Mouse (Mus musculus): ENCODE results near the gene Mib2.
"Not testable (repeated sequence)": the region's sequence is repeated elsewhere in the genome, so short reads cannot be mapped to it uniquely, and the experiment has no call there.

The Mib2 gene

DNA sequence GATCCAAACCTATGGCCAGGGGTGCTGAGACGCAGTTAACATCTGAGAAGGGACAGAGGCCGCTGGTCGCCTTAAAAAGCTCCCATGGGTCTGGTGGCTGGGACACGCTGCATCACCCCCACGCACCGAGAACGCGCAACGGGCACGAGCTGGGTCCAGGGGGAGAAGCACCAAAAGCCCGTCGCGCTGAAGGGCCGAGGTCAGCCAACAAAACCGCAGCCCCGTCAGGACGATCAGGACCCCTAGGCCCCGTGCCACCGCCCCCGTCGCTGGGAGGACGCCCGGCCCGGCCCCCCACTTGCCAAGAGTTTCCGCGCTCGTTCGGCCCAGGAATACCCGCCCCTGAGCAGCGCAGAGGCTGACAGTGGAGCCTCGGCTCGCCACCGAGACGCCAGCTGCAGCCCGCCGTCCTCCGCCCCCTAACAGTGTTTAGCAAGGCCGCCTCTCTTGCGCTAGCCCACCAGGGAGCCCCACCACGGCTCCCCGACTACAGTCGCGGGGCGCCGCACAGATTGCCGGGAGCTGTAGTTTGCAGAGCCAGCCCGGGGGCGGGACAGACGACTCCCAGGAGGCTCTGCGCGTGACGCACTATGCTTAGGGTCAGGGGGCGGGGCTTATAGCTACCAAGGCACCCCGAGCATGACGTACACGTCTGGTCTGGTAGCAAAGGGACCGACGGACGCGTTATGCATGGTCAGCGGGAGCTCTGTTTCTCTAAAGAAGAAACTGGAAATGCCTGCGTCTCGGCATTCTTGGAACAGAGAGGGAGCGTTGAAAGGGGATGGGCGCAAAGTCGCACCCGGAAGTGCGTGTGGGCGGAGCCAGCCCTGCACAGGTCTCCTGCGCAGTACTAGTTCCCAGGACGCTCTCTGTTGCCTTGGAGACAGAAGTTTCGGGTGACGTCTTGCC lies at the start of gene Mib2:
Gene Mib2, minus strand, starts transcription at position 510 of the 909 bp plus-strand sequence.
- peak; percentile 98 to 99 for DNase-seq (ENCODE audit: low spot score in 2 of 2)

DNA sequence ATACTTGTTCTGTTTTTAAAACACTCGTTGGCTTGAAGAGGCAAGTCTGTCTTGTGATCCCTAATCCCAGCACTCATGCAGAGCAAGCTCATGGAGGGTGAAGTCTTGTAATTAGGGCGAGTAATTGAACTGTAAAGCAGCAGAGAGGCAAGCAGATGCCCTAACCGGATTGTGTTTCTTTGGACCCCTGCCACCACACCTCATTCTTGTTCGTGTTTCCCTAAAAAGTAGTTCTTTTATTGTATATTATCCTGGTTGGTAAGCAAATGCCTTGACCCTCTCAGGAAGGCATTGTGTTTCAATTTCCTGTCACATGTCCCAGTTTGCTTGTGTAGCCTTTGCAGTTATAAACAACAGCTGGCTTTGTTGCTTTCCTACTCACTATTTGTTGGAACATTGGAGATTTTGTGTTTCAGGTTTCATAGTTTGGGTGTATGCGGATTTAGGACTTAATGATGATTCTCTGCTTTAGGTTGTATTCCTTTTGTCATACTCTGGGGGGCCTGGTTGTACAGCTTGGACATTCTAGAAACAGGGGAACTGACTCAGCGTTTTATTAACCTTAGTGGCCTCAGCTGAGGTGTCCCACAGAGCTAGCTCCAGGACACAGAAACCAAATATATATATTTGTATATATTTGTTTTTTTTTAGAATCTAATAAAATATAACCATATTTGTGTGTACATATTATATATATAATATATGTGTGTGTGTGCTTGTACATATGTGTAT lies 41.7 kb upstream of the Mib2 start:
- no peak for DNase-seq (ENCODE audit: low spot score in 2 of 2)

DNA sequence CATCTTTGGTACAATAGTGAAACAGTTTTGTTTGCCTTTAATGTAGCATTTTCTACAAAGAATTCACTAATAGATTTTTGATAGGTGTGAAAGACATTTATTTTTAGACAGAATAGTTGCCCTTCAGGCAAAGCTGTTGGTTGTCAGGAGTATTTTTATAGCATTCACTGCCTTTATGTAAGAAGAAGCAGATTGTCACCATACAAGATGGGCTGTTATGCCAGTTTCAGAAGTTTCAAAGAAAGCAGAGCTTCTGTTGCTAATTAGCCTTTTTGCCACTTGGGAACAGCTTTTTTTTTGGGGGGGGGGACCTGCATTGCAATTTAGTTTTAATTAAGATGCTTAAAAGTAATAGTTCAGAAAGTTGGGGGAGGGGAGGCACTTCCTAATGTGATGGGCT lies 40.0 kb upstream of the Mib2 start:
- DNase-seq (ENCODE audit: low spot score in 2 of 2): no peak

DNA sequence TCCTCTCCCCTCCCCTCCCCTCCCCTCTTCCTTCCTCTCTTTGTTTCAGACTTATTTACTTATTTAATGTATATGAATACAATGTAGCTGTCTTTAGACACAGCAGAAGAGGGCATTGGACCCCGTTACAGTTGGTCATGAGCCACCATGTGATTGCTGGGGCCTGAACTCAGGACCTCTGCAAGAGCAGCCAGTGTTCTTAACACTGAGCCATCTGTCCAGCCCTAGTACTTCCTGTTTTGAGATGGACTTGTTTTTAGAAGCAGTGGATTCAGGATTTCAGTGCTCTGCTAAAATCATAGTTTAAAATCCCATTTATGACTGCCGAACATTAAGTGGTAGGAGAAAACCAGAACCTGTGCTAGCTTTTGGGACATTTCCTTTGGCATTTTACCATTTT lies 39.6 kb upstream of the Mib2 start:
- no peak for DNase-seq (ENCODE audit: low spot score in 2 of 2)

DNA sequence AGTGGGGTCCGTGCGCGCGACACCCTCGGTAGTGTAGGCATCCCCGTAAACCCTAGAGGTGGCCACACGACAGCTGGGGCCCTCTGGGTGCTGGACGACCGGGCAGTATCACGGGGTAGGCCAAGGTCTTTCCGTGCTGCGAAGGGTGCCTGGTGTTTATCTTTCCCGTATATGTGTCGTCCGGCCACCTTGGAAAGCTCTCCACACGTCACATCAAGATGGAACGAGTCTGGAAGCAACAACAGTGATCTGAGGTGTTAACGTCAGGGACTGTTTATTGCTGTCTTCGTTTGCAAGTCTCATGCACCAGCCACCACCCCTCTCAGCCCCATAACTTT lies 36.6 kb upstream of the Mib2 start:
- peak in 1 of 2 experiments; percentile 16 for DNase-seq (ENCODE audit: low spot score in 2 of 2)

DNA sequence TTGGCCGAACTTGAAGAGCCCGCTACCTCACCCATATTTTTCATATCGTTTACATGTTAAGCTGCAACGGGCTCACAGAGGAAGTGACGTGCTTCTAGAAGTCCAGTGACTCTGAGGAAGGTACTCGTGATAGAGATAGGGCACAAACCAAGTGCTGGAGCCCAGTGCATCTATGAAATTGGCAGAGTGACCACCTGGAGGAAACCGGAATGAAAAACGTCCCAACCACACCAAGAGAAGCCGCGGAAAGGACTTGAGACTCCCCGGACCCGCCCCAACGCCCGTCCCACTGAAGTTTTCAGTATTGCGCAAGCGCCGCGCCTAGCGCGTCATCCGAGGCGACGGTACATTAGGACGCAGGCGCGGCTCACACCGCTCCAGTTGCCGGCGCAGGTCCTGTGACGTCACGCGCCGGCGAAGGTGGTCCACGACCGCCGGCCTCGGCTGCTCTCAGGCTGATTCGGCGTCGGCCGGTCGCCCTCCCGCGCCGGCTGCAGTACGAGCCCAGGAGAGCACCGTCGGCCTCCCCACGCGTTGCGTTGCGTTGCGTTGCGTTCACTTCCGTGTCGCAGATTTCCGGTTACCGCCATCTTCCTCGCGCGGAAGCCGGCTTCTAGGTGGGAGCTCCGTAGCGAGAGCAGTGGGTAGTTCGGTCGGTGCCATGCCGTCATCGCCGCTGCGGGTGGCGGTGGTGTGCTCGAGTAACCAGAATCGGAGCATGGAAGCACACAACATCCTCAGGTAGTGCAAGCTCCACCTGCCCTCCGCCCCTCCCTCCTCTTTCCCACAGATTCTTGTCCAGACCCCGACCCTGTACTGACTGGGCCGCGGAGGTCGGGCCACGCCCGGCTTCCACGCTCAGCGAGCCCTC lies 36.0 kb upstream of the Mib2 start, which contains the start of gene Ssu72:
Gene Ssu72, plus strand, starts transcription at position 80 of the 871 bp plus-strand sequence.
- DNase-seq (ENCODE audit: low spot score in 2 of 2): peak; percentile 94 to 97

DNA sequence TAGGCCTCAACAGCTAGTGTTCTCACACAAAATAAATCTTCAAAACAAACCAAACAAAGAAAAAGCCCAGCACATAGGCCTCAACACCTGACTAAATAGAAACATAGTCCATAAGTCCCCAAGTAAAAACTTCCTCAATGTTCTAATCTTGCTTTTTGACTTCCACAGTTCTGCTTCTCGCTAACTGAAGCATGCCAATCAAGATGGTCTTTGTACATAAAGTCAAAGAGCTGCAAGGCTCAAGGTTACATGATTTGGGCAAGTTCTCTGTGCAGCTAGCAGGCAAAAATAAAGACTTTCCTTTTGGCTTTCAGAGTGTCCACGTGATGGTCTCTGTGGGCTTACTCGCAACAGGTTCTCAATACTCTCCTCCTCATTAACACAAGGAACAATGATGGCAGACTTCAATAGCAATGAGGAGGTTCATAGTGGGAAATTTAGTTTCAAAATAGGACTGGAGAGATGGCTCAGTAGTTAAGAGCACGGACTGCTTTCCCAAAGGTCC lies 34.5 kb upstream of the Mib2 start:
- no peak for DNase-seq (ENCODE audit: low spot score in 2 of 2)

DNA sequence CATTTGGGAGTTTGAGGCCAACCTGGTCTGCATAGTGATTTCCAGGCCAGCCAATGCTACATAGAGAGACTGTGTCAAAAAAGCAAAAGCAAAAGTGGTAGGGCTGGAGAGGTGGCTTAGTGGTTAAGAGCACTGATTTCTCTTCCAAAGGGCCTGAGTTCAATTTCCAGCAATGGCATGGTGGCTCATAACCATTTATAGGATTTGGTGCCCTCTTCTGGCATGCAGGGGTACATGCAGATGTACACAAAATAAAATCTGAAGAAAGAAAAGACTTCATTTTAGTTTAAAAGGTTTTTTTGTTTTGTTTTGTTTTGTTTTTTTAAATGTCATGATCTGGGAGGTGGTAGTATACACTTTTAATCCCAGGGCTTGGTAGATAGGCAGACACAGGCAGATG lies 31.4 kb upstream of the Mib2 start:
- no peak for DNase-seq (ENCODE audit: low spot score in 2 of 2)

DNA sequence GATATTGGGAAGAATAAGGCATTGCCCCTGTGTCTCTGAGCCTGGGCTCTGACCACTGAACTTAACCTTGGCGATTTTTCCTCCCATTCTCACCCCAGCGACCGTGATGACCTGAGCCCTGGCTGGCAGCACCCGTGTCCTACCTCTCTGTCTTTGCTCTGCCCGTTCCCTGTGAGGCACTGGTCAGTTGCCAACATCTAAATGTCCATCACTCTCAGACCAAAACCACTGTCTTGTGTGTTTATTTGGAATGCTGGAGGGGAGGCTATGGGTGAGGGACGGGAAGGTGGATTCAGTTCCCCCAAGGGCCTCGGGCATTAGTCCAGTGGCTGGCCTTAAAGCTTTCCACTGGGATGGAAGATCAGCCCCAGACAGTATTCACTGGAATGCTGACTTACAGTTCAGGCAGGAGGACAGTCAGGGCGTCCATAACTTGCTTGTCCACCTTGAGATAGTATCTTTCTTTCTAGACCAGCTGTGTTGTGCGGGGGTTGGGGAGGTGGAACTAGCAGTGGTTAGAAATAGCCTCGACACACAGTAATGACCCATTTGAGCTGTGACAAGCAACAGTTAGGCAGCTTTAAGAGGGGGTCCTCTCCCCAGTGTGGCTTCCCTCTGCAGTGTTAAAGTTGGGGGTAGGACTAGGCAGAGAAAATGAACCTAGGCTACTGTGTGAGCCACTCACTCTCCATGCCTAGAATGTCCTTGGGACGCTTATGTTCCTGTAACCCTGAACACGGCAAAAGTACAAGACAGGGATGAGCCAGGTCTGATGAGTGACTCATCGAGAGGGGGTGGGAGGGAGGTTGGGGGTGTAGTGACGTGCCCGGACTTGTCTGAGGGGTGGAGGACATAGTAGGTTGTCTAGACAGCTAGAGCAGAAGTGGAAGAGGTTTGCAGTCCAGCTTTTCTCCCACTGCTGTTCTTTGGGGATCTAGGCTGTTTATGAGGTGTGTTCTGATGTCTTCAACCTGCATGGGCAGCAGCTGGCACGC lies 27.6 kb upstream of the Mib2 start:
- DNase-seq (ENCODE audit: low spot score in 2 of 2): peak in 1 of 2 experiments; percentile 26

DNA sequence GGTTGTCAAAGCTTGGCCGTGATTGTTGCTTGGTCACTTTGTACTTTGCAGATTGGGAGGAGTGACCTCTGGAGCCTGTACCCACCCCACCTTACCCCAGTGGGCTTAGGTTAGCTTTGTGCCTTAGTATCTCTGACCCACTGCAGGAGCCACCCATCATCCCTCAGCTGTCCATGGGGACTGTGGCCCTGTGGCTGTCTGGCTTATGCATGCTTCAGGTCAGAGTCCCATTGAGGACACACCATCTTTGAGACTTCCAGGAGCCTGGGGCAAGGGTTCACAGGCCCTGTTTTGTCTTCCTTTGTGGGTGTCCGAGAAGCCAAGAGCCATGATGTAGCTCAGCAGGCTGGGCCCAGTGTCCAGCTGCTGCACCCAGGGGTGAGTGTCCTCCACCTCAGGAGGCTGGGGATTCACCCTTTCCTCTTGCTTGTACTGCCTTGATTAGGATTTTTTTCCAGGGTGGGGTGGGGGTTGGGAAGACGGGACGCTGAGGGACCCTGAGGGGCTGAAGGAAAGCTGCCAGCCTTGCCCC lies 26.6 kb upstream of the Mib2 start:
- no peak for DNase-seq (ENCODE audit: low spot score in 2 of 2)

DNA sequence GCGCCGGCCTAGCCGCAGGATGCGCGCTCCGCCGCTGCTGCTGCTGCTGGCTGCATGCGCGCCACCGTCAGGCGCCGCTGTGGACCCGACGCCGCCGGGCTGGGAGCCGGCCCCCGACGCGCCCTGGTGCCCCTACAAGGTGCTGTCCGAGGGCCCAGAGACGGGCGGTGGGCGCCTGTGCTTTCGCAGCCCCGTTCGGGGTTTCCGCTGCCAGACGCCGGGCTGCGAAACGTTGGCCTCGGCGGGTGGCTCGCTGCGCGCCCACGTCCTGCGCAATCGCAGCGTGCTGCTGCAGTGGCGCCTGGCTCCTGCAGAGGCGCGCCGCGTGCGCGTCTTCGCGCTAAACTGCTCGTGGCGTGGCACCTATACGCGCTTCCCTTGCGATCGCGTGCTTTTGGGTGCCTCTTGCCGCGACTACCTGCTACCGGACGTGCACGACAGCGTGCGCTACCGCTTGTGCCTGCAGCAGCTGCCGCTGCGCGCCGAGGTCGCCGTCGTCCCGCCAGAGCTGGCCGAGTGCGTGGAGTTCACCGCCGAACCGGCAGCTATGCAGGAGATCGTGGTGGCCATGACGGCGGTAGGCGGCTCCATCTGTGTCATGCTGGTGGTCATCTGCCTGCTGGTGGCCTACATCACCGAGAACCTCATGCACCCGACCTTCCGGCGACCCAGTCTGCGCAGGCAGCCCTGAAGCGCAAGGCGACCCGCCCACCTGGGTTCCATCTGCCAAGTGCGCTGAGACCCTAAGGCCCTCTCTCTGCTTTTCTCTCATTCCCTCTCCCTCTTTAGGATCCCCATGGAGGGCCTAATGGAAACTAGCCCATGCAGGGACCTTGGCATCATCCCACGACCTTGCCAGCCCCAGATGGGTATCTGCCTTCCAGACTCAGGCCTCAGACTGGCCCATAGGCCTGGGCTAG lies 25.7 kb upstream of the Mib2 start:
- DNase-seq (ENCODE audit: low spot score in 2 of 2): peak; percentile 74 to 85

DNA sequence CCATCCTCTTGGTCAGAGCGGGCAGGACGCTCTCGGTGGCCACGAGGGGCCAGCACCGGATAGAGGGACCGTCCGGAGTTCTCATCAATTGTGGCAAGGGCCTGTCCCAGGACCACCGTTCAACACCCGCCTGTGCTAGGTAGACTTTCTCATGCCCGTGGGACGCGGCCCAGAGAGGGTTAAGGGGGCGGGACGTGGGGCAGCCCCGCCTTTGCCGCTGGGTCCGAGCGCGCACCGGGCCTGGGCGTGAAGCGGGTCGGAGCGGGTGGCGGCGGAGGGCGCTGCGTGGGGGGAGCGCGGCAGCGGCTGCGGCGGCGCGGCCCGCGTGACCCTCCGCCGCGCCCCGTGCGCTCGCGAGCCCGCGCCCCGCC lies 25.1 kb upstream of the Mib2 start, which contains the start of gene Fndc10:
Gene Fndc10, plus strand, starts transcription at position 232 of the 371 bp plus-strand sequence.
- DNase-seq (ENCODE audit: low spot score in 2 of 2): peak; percentile 75 to 76

DNA sequence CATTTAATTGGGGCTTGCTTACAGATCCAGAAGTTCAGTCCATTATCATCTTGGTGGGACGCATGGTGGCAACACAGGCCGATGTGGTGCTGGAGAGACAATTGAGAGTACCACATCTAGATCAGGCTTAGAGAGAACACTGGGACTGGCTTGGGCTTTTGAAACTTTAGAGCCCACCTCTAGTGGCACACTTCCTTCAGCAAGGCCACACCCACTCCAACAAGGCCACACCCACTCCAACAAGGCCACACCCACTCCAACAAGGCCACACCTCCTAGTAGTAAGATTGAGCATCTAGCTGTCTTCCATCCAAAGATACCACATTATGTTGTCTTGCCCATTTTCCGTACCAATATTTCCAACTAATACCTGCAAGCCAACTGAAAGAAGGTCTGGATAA lies 23.4 kb upstream of the Mib2 start:
- DNase-seq (ENCODE audit: low spot score in 2 of 2): no peak

DNA sequence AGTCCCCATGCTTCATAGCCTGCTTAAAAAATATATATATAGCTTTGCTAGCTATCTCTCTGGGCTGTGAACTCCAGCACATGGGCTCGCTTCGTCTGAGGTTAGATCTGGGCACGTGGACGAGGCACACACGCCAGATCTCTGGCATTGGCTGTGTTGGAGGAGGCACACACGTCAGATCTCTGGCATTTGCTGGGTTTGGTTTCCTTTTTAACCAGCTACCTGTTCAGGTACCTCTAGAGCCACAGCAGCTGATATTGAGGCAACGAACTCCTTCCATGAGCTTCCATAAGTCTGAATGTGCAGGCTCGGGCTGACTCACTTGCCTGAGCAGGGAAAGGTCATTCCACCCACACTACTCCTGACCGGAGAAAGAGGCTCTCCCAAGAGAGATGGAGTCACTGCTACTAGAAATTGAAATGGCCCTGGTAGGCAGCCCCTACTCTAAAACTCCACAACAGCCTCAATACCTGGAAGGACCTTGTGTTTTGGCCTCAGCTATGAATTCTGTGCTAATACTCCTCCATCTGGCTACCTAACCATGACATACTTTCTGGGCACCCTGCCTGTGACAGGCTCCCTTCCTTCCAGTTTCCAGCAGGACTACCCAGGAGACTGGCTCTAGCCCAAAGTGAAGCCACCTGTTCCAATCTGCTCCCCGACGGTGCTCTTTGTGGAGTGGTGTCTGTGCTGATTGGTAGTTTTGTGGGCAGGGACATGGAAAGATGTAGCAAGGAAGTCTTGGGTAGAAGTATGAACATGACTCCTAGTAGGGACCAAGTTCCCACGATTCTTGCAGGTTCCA lies 21.8 kb upstream of the Mib2 start:
- peak in 1 of 2 experiments; percentile 19 for DNase-seq (ENCODE audit: low spot score in 2 of 2)

DNA sequence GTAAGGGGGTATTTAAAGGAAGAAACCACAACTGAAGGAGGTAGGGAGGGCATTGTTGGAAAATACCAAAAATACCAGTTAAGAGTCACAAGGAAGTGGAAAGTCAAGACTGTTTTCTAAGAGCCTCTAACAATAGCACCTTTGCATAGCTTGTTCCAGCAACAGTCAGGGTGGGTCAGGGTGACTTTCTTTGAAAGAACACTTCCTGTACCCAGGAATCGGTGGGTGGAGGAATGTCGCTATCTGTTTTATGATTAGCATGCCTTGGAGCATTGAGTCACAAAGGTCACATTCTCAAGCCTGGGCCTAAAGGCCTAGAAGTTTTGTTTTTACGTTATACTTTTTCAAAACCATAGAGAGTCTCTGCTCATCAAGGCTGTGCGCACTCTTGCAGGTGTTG lies 18.8 kb upstream of the Mib2 start:
- DNase-seq (ENCODE audit: low spot score in 2 of 2): not testable (repeated sequence)

DNA sequence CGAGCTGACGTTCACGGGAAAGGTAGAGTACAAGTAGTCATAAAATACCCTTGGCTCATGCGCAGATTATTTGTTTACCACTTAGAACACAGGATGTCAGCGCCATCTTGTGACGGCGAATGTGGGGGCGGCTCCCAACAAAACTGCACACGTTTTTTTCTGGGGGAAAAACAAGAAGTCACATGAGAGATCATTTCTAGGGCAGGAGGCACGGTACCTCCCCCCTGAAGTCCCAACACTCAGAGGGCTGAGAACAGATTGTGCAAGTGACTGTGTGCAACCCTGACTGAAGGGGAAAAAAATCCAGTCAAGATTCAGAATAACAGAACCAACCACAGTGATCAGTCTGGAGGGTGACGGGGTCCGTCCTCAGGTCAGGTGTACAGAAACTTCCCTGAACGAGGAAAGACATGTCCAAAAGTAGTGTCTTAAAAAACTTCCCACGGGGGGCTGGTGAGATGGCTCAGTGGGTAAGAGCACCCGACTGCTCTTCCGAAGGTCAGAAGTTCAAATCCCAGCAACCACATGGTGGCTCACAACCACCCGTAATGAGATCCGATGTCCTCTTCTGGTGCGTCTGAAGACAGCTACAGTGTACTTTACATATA lies 14.8 kb upstream of the Mib2 start:
- DNase-seq (ENCODE audit: low spot score in 2 of 2): not testable (repeated sequence)

DNA sequence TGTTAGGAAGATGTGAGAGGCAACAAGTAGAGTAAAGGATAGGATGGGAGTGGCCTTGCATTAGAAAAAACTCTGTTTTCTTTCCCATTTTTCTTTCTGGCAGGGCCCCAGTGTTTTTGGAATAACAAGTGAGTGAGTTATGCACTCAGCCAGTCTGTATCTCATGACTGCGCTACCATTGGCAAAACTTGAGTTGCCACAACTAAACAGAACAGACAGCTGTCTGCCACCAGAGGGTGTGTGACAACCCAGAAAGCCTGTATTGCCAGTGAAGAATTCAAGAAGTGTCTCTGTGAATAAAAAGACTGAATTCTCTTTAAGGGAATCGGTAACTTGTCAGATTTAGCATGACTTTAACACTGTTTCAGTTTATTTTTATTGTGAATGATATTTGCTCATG lies 7.0 kb upstream of the Mib2 start:
- no peak for DNase-seq (ENCODE audit: low spot score in 2 of 2)

DNA sequence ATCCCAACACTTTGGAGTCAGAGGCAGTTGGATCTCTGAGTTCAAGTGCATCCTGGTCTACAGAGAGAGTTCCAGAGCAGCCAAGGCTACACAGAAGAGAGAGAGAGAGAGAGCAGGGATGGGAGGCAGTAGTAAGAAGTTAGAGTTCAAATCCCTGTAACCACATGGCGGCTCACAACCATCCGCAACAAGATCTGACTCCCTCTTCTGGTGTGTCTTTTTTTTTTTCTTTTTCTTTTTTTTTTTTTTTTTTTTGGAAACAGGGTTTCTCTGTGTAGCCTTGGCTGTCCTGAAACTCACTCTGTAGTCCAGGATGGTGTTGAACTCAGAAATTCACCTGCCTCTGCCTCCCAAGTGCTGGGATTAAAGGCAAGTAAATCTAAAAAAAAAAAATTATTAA lies 3.1 kb upstream of the Mib2 start:
- no peak for DNase-seq (ENCODE audit: low spot score in 2 of 2)

Data from right cerebral cortex, adult 2 months (tissue).